Mouse (Mus musculus) kidney, postnatal 4 days (tissue): ENCODE results near the gene Gabbr1.

ENCODE experiments used
- DNase-seq, 2 experiments: peaks; one replicate each; pipeline ENCODE4 v3.0.0; 2021; ENCODE audit warnings: mixed read lengths in 2 of 2

Gabbr1 gene

DNA sequence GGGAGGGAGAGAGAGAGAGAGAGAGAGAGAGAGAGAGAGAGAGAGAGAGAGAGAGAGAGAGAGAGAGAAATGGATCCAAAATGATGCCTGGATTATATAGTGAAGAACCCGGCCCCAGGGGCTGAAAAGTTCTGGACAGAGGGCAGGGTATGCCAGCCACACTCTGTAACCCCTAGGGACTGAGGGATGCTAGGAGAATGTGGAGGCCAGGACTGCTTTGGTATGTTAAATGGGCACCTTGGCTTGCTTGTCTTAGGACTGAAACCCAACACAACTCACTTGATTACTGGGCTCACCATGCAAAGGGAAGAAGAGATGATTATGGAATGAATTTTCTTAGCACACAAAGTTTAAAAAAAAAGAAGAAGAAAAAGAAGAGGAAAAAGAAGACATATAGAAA is 32.4 kb downstream of the Gabbr1 start:
- no peak for DNase-seq

DNA sequence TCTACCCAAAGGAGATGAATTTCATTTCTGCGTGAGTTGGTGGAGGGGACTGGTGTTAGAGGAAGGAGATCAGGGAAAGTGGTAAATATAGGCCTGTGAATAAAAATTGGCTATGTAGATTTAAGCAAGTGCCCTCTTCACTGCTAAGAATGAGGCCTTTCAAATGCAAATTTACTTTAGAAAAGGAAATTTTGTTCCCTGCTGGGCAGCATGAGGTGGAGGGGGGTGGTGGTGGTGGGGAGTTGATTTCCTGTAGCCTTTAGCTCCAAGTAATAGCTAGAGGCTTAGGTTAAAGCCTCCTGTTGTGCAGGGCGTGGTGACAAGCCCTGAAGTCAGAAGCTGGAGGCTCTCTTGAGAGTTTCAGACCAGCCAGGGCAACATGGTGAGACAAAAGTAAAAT is 33.2 kb downstream of the Gabbr1 start:
- no peak for DNase-seq

DNA sequence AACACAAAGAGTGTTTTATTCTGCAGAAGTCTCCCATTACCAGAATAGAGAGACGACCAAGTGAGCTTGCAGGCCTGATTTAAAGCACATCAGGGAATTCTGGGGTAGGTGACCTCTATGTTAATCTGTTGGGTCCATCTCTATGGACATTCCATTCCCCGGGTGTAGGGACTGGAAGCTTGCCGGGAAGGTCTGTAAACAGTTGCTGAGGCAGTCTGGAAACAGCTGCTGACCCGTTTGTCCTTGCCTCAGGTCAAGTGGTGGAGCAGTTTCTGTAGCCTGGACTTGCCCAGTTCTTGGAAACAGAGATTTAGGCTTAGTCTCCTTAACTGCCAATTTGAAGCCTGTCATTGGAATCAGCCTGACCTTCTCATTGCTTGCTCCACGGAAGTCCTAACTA is 34.4 kb downstream of the Gabbr1 start:
- peak; percentile 56 to 61 for DNase-seq

DNA sequence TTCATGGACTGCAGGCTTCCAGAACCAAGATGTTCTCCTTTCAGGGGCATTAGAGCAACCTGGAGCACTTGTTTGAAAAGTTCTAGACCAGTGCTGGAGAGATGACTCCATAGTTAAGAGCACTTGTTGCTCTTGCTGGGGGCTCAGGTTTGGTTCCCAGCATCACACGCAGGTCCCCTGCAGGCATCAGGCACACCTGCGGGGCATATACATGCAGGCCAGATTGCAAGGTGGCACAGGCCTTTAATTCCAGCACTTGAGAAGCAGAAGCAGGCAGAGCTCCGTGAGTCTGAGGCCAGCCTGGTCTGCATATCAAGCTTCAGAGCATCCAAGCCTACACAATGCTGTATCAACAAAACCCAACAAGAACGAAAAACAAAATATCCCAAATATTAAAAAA is 35.9 kb downstream of the Gabbr1 start:
- no peak for DNase-seq

DNA sequence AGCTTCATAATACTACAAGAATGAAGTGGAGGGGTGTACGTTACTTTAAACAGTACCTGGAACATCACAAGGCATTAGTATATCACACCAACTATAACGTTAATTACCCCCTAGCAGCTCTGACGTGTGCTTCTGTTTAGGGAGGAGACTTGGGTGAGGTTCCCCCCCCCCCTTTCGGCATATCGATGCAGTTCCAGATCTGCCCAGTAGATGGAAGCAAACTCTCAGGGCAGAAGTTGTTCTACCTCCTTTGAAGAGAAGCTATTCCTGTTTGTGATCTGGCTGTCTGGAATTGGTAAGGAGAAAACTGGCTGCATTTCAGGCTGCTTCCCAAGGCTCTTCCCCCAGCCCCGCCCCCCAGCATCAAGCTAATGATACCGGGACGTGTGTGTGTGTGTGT is 37.6 kb downstream of the Gabbr1 start:
- DNase-seq, result peak; percentile 67 to 70

DNA sequence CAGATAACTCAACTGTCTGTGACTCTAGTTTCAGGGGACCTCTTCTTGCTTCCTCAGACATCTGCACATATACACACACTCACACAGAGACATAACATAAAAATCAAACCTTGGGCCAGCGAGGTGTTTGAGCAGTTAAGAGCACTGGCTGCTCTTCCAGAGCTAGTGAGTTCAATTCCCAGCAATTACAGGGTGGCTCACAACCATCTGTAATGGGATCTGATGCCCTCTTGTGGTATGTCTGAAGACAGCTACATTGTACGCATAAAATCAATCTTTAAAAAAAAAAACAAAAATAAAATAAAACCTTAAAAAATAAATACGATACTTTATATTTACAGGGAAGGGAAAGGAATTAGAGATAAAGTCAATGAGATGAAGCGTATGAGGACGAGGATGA is 38.9 kb downstream of the Gabbr1 start:
- DNase-seq, result no peak

DNA sequence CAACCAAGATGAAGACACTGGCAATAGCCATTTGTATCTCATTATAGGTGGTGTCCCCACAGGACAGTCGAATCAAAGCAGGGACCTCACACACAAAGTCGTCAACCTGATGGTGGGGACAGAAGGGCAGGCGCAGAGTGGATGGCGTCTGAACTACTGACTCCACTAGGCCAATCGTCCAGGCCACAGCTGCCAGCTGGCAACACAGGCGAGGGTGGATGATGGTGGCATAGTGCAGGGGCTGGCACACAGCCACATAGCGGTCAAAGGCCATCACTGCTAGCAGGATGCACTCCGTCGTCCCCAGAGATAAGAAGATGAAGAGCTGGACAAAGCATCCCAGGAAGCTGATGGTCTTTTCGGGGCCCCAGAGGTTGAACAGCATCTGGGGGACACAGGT is 39.8 kb downstream of the Gabbr1 start:
- DNase-seq, result no peak

DNA sequence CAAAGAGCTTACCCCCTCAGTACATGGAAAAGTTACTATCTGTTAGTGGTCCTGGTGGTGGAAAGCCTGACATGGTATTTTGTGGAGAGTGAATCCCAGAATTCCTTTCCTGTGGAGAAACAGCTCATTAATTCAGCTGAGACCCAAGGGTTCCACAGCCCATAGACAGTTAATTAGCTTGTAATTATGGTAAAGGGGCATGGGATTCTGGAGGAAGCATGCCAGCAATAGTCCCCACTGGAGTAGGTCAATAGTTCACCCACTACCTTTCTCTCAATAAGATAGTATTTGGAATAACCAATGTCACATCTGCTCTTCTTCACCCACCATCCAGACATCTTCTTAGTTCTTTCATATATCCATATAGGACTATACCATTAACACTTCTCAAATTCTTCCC is 42.6 kb downstream of the Gabbr1 start, which contains the start of gene Olfr90:
TSS of gene Olfr90 (minus strand) at position 101 of the 400 bp plus-strand sequence.
- DNase-seq, result no peak

DNA sequence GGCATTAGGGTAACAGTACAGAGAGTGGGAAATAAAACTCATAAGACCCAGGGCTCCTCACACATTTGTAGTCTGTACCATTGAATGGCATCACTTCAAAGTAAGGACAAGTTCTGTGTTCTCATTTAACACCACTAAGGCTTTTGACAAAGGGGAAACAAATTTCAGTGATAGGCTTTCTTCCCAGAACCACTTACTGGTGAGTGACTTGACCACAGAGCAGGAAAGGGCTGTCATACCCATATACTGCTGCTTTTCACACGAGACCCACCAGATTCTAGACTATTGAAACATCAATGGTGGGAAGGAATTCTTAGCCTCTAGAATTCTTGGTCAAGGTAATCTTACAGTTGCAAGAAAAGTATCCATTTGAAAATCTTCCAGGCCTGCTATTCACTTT is 46.4 kb downstream of the Gabbr1 start:
- no peak for DNase-seq

DNA sequence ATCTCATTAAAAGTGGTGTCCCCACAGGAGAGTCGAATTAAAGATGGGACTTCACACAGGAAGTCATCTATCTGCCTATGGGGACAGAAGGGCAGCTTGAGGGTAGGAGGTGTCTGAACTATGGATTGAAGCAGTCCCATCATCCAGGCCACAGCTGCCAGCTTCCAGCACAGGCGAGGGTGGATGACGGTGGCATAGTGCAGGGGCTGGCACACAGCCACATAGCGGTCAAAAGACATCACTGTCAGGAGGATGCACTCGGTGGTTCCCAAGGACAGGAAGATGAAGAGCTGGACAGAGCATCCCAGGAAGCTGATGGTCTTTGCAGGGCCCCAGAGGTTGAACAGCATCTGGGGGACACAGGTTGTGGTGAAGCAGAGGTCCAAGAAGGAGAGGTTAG is 47.5 kb downstream of the Gabbr1 start:
- DNase-seq, result no peak

DNA sequence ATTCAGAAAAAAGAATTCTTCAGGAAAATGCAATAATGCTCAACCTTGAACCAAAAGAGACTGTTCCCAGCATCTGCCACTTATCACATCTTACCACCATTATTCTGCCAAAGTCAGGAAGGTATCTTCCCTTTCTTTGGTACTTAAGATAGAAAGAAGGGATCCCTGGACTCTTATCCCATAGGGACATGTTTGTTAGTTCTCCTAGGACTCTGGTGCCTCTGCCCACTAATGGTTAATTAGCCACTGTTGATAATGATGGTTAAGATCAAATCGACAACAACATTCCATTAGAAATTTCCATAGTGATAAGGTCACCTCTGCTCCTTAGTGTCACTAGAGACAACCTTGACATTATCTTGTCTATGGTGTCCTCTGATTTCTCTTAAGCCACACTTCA is 52.4 kb downstream of the Gabbr1 start, which contains the start of gene Olfr91:
TSS of gene Olfr91 (minus strand) at position 101 of the 400 bp plus-strand sequence.
- DNase-seq, result no peak

DNA sequence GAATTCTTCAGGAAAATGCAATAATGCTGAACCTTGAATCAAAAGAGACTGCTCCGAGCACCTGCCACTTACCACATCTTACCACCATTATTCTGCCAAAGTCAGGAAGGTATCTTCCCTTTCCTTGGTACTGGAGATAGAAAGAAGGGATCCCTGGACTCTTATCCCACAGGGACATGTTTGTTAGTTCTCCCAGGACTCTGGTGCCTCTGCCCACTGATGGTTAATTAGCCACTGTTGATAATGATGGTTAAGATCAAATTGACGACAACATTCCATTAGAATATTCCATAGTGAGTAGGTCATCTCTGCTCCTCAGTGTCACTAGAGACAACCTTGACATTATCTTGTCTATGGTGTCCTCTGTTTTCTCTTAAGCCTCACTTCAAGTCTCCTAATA is 74.2 kb downstream of the Gabbr1 start, which contains the start of gene Olfr92:
TSS of gene Olfr92 (minus strand) at position 101 of the 400 bp plus-strand sequence.
- no peak for DNase-seq
